Mouse (Mus musculus) cerebellum, postnatal 25 days (tissue): ENCODE data around the gene Katnb1.

Experiments
- DNase-seq, 2 experiments: peaks; one replicate each; pipeline ENCODE4 v3.0.0; 2021; ENCODE audit warnings: mixed read lengths in 2 of 2

Katnb1 gene

DNA sequence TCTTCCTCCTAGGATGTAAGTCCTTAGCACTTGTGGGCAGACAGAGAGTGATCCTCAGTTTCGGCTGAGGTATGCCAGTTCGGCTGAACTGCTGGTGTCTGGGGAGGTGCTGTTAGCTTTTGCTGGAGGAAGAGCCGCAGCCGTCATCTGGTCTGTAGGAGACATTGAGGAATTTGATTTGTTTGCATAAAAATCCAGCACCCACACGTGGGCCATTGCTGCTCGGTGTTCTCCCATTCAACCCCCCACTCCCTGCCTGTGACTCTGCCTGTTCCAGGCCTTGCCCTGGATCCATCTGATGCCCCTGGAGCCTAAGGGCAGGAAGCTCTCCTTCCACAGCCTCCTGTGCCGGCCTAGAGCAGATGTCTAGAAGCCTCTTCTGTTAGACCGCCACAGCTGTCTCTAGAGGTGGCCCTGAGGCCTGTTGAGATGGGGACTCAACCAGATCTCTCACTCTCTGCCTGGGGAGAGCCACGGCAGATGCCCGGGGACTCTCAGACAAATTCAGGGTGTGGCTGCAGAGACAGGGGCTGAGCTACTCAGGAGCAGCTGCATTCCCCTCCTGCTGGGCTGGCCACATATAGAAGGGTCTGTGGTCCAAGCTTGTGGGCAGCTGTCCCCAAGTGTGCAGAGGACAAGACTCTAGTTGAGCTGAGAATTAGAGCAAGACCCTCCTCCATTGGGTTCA, 3.9 kb downstream of the Katnb1 start:
- peak in 1 of 2 experiments; percentile 34 for DNase-seq

DNA sequence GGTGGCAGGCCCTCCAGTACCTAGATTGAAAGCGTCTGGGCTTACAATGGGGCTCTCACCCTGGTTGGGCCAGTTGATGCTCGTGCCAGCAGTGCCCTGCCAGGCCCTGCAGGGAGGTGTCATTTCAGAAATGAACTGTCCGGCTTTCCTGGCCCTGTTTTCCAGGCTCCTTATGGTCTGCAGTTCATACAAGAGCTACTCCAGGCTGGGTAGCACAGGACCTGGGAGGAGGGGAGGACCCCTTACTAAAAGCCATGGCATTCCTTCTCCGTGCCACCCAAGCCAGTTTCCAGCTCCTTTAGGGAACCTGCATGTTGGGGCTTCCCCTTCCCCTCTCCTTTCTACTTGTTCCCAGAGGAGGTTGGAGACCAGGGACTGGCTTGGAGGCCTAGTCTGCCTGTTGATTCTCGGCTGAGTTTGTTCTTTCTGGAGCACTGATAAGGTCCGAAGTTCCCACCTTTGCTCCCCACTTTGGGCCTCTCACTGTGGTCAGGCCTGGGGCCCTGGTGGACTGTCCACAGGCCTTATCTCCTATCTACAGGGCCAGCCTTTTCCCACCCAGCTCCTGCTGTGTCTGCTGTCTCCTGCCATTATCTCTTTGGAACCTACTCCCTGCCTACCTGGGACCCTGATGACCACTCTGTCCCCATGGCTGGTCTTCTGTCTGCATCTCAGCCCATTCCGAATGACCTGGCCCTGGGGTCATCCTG, 4.6 kb downstream of the Katnb1 start:
- DNase-seq, result peak; percentile 66 to 77

- DNase-seq, result no peak
Measured at GRCm38 (mm10) chr8:95093574-95093973, 12.6 kb downstream of the Katnb1 start.

DNA sequence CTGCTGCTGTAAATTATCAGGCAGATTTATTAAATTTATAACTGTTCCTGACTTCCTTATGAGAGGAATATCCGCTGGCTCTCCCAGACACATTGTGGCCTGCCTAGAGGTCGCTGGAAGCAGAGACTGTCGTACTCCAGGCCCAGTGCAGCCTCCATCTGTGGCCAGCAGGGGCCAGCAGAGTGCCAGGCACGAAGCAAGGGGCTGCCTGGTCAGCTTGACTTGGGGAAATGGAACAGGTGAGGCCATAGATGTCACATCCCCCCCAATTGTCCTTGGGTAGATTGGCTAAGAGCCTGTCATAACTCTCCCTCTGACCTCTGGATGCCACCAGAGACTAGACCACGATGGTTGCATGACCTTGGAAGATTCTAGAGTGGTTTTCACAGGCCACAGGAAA, 18.0 kb downstream of the Katnb1 start:
- peak; percentile 72 to 84 for DNase-seq

GRCm38 (mm10) chr8:95101972-95102371, 21.0 kb downstream of the Katnb1 start:
- no peak for DNase-seq

DNA sequence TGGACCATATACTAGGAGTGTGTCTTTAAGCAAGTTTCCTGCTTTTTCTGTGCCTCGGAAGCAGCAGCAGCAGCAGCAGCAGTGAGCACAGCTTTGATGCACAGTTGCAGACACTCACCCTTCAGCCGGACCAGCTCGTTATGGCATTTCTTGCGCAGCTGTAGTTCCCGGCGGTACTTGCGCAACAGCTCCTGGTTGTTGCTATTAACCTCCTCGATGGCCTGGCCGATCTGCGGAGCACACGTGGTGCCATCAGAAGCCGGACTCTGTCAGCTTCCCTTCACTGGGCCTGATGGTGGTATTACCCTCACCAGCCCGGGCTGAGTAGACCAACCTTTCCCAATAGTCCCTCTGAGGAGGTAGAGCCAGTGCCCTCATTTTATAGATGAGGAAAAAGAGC, 26.3 kb downstream of the Katnb1 start:
- no peak for DNase-seq

GRCm38 (mm10) chr8:95112594-95112993, 31.6 kb downstream of the Katnb1 start:
- DNase-seq, result no peak

- no peak for DNase-seq
Measured at GRCm38 (mm10) chr8:95113108-95113507, 32.1 kb downstream of the Katnb1 start.

DNA sequence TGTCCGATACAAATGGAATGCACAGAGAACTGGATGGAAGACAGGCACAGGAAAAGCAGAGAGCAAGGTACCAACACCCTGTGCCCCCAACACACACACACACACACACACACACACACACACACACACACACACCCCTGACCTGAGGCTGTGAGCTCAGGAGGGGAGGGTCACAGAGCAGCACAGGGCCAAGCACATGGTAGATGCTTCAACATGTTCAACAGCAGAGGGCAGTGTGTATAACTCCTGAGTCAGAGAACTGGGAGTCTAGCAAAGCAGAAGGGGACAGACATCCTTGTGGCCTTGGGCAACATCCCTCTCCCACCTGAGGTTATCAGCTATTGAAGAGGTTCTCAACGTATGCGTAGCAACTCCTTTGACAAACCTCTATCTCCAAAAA, 32.8 kb downstream of the Katnb1 start:
- no peak for DNase-seq

DNA sequence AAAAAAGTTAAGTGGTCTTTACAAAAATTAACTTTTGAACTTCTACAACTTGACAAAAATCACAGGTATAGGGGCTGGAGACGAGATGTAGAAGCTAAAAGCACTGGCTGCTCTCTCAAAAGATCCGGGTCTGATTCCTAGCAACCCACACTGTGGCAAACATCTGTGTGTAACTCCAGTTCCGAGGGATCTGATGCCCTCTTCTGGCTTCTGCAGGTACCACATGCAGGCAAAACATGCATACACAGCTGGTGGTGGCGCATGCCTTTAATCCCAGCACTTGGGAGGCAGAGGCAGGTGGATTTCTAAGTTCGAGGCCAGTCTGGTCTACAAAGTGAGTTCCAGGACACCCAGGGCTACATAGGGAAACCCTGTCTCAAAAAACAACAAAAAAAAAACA, 42.5 kb downstream of the Katnb1 start:
- DNase-seq, result peak in 1 of 2 experiments; percentile 12

DNA sequence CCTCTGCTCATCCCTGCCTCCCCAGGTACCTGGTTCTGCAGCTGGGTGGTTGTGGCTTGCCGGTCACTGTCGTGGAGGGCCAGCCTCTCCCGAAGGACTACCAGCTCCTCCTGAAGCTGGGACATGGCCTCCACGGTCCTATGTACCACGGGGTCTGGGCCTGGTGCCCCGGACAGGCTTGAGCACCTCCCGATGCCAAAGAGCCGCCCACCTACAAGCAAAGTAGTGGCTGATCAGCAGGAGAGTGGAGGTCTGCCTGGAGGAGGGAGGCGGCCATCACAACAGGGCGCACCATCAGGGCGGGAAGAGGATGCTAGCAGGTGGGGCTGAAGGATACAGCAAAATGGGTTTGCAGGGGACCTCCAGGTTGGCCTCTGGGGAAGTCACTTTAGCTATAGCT, 45.5 kb downstream of the Katnb1 start:
- DNase-seq, result no peak

DNA sequence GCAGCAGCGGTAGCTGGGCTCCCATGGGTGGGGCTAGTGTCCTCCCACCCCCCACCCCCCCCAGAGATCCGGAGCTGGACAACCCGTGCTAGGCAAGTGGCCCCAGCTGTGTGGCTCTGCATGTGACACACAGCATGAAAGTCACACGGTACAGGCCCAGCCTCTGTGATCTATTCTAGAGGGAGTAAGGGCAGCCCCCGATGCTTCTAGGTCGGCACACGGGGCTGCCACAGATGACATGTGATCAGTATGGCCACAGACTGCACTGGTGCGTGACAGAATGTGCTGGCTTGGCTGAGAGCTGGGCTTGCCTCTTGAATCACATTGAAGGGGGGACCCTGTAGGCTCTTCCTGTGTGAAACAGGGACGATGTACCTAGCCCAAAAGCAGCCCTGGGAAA, 46.7 kb downstream of the Katnb1 start:
- DNase-seq, result no peak

DNA sequence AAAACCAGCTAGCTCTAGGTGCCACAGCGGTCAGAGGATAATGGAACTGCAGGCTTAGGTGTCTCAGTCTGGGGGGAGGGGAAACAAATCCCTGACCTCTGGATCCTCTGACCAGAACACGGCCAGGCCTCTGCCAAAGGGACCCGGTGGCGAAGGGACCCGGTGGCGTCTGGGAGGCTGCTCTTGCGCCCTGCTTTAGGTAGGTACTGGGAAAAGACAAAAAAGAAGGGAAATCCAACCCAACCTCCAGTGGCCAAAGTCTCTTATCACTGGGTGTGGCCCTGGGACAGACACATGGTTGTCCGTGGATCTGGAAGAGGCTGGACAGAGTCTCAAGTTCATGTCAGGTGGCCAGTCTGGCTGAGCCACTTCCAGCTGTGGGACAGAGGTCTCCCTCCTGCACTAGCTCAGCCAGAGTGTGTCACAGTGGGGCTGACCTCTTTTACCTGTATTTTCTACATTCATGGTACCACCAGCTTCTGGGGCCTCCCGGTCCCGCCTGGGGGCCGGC, 47.8 kb downstream of the Katnb1 start:
- DNase-seq, result no peak

DNA sequence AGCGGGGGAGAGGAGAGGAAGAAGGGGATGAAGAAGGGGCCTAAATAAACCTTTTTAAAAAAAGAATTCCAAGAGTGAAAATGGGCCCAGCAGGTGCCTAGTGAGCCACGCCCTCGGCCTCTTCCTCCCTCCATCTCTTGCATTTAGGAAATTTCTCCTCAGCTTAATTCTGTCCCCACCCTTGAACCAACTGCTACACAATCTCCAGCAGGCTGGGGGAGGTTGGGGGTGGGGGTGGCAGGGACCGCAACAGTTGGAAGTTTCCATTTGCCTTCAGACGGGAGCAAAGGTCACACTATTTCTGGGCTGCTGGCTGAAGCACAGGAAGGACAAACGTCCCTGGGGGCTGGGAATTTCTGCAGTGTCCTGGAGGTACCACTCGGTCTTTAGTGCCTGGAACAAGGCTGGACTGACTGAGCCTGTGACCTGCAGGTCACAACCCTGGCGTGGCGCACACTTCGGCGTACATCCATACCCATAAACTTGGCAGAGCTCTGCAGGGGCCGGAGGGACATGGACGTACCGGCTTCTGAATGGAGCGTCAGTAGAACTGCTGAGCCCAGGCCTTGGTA, 50.1 kb downstream of the Katnb1 start:
- no peak for DNase-seq

GRCm38 (mm10) chr8:95131983-95132382, 51.0 kb downstream of the Katnb1 start:
- no peak for DNase-seq

- DNase-seq, result no peak
Measured at GRCm38 (mm10) chr8:95134186-95134585, 53.2 kb downstream of the Katnb1 start.

DNA sequence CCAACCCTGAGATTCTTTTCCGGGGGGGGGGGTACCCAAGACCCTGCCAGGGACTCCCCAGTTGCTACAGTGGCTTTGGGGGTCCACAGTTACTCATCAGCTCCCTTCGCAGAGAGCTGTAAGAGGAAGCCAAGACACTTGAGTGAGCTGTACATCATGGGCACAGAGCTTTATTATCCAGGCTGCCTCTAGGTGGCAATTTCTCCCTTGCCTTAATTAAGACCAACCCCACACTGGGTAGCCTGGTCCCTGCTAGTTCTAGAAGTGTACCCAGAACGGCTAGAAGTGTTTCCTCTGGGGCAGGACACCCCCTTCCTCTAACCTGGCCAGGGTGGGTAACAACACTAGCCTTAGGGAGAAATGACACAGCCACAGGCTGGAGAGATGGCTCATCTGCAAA, 54.3 kb downstream of the Katnb1 start:
- DNase-seq, result no peak

DNA sequence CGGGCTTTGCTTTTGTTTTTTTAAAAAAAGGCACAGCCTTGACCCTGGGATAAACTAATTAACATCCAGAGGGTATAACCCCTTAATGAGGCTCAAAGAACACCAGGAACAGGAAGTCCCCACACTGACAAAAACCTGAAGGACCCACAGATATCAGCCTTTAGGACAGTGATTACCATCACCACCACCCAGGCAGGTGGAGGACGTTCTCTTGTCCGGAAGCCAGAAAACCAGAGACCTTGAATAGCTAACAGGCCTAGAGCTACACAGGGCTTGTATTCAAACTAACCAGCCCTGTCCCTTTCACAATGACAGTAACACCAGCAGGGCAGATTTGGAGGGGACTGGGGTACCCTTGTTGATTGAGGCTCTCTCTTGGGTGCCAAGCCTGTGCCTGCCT, 55.2 kb downstream of the Katnb1 start:
- DNase-seq, result no peak

DNA sequence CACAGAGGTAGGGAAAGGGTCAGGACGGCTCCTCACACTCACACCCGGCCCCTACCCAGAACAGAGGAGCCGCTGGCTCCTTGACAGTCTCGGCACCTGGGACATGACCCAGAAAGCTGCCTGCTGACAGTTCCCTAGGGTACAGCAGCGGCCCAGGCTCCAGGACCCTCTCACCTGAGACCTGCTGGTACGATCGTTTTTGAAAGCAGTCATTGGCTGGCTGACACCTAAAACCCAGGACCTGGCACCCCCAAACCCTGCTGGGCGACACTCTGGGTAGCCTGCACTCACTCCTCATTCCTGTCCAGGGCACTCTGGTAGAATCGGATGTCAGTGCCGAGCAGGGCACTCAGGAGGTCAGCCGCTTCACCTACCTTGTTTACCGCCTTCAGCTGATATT, 56.2 kb downstream of the Katnb1 start:
- DNase-seq, result no peak

- peak; percentile 30 to 45 for DNase-seq
Measured at GRCm38 (mm10) chr8:95137641-95138098, 56.7 kb downstream of the Katnb1 start.

DNA sequence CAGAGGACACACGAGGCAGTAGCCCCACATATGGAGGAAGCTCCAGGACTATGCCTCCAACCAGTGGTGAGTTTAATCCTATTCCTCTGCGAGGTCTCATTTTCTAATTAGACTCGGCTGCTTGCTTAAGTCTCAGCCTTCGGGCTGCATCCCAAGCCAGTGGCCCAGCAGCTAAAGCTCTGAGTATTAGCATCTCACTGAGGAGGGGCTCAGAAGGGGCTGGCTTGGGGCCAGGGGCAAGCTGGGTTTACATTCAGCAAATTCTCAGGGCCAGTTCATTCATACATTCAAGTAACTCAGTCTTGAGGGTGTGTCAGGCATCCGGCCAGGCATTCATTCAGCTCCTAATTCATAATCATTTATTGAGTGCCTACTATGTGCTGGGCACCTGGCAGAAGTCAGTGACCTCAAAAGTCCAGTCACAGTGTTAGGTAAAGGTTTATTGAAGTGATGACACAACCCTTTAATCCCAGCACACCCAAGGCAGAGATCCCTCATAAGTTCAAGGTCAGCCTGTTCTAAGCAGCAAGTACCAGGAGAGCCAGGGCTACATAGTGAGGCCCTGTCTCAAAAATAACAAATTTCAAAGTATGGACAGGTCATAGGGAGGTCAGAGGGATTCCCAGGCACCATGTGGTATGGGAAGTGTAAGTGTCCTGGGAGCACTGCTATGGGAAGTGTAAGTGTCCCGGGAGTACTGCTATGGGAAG, 57.5 kb downstream of the Katnb1 start:
- peak in 1 of 2 experiments; percentile 29 for DNase-seq

DNA sequence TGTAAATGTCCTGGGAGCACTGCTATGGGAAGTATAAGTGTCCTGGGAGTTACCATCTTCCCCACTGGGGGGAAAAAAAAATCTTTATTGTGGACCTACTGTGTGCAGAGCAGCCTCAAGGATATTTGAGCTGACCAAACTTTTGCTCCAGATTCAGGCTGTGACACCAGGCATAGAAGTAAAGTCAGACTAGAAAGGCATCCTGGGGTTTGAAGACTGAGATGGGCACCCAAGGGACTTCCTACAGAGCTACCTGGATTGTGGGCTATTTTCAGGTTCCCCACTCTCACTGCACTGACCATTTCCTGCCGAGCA, 58.0 kb downstream of the Katnb1 start:
- no peak for DNase-seq

- no peak for DNase-seq
Measured at GRCm38 (mm10) chr8:95140555-95140954, 59.6 kb downstream of the Katnb1 start.
